Mouse (Mus musculus) kidney, adult 2 months (tissue): ENCODE measurements around the gene Fsd2. TPM values are rescaled to one million over a fixed set of nuclear protein-coding genes. Genes with fewer than 3 reads are reported as not detected.

Source experiments
- DNase-seq: peaks from one replicate; pipeline ENCODE4 v3.0.0; 2021
- H3K27ac ChIP-seq: fragments of 200-500 bp; 2 replicates; pipeline ENCODE4 v1.5.1; 2012; ENCODE audit warnings: low read depth, low read length, control low read depth, inconsistent platforms; ENCODE audit not compliant: insufficient read depth
- H3K27me3 ChIP-seq: fragments of 200-500 bp; replicated peaks from 2 replicates; pipeline ENCODE4 v1.6.1; 2012; ENCODE audit warnings: mild to moderate bottlenecking, moderate library complexity, low read length, inconsistent platforms; ENCODE audit not compliant: control insufficient read depth, insufficient read depth
- H3K36me3 ChIP-seq: fragments of 200-500 bp; 2 replicates; pipeline ENCODE4 v1.6.1; 2012; ENCODE audit warnings: mild to moderate bottlenecking, moderate library complexity, low read length, inconsistent platforms; ENCODE audit not compliant: control insufficient read depth, insufficient read depth
- H3K4me1 ChIP-seq: fragments of 200-500 bp; 2 replicates; pipeline ENCODE4 v1.6.1; 2011; ENCODE audit warnings: low read length; ENCODE audit not compliant: control insufficient read depth, insufficient read depth
- H3K4me3 ChIP-seq: fragments of 200-500 bp; 2 replicates; pipeline ENCODE4 v1.5.1; 2011; ENCODE audit warnings: mild to moderate bottlenecking, low read depth, low read length, control low read depth; ENCODE audit not compliant: insufficient read depth
- CTCF ChIP-seq: fragments of 200-500 bp; conservative IDR thresholded peaks from 2 replicates; pipeline ENCODE4 v1.5.1; 2011; ENCODE audit warnings: low read depth, mild to moderate bottlenecking, control low read depth, low read length, moderate library complexity, mixed read lengths; ENCODE audit not compliant: insufficient read depth, insufficient read length
- POLR2A ChIP-seq: fragments of 200-500 bp; IDR thresholded peaks from one replicate; pipeline ENCODE4 v1.6.1; 2011; ENCODE audit warnings: low read depth, low read length, control low read depth
- WGBS: fragments of 180-500 bp; shearing (Covaris S2); methylation state at CpG from one replicate; pipeline ENCODE4 v1.1.7; 2018; 5-methylcytosine and 5-hydroxymethylcytosine counted together
- polyA plus RNA-seq: library from polyadenylated mRNA; depleted of rRNA; stranded (reverse); fragments of >200 nt; gene quantifications from 2 replicates; pipeline ENCODE4 v1.2.3, GENCODE M21; 2012

Fsd2 gene
- polyA plus RNA-seq, 1 experiment = 0.66 TPM

DNA sequence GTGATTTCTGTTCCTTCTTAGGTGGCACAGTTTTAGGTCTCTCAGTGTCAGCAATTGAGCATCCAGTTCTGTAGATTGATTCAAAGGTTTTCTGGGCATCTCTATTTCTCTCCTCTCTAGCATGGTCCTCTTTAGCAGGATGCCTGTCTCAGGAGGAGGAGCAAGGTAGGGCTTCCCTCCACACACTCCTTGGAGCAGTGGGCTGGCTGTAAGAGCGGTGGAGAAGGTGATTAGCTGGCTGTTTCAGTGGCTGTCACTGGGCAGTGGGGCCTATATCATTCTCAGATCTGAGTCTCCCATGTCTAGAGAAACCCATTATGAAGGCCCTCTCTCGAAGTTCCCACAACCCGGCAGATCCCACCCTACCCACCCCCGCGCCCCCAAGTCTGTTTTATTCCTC, 652 bp upstream of the Fsd2 start:
- no peaks in the 10 kb centered on the region for H3K27me3 ChIP-seq
- TF ChIP-seq CTCF (no peak), POLR2A (no peak)
- WGBS = 93% methylated on average over 5 of the region's 5 CpGs
- no peak for DNase-seq
- no peak overlapping the region for H3K4me3 ChIP-seq
- no peaks in the 10 kb centered on the region for H3K4me1 ChIP-seq
- H3K27ac ChIP-seq = no peak overlapping the region
- H3K36me3 ChIP-seq = no peaks in the 10 kb centered on the region

- H3K27ac ChIP-seq = no peak overlapping the region
- no peaks in the 10 kb centered on the region for H3K27me3 ChIP-seq
- H3K36me3 ChIP-seq = no peaks in the 10 kb centered on the region
- H3K4me3 ChIP-seq = no peak overlapping the region
- no peaks in the 10 kb centered on the region for H3K4me1 ChIP-seq
- TF ChIP-seq POLR2A (no peak), CTCF (no peak)
- WGBS = 91% methylated on average over 4 of the region's 4 CpGs
- DNase-seq = no peak
These were observed 412 bp downstream of the Fsd2 start for GRCm38 (mm10) chr7:81566332-81566731.

DNA sequence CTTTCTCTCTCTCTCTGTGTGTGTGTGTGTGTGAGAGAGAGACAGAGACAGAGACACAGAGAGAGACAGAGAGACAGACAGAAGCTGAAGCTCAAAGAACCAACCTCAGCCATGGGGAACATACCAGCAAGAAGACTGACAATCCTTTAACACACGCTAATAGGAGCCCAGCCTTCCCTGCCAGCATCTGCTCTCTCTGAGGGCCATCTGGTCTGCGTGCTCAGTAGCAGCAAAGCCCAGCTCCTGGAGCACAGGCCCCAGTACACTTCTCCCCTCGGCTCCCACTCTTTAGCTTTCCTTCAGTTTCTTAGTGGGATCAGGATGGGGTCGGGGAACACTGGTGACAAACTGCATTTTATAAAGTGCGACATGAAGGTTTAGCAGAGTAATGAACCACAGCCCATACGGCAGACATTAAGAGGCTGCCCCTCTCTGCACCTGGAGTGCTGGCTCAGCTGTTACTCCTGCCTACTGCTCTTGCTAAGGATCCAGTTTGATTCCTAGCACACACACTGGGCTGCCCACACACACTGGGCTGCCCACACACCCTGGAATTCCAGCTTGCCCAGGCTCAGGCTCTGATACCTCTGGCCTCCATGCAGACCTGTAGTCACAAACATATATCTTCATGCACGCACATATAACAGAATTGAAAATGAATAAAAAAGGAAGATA, 1.2 kb downstream of the Fsd2 start:
- no peaks in the 10 kb centered on the region for H3K27me3 ChIP-seq
- H3K36me3 ChIP-seq = no peaks in the 10 kb centered on the region
- DNase-seq = no peak
- H3K4me3 ChIP-seq = no peak overlapping the region
- no peaks in the 10 kb centered on the region for H3K4me1 ChIP-seq
- TF ChIP-seq CTCF (no peak), POLR2A (no peak)
- WGBS = 69% methylated on average over 7 of the region's 7 CpGs
- H3K27ac ChIP-seq = no peak overlapping the region

DNA sequence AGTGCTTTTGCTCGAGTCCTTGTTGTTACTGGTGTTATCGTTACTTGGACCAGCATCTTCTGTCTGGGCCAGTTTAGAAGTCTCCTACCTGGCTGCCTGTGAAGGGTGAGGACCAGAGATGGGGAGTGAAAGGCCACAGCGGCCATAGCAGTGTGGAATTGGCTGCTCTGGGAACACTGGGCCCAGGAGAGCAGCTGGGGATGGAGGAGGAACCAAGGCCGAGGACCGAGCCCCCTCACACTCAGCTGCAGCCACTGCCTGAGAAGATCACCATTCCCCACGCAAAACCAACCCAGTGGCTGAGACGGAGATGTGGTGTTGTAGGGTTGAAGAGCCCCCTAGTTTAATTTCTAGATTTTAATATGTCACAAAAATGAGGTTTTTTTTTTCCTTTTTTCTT, 2.0 kb downstream of the Fsd2 start:
- no peaks in the 10 kb centered on the region for H3K27me3 ChIP-seq
- TF ChIP-seq CTCF = no peak
- TF ChIP-seq POLR2A = no peak
- H3K27ac ChIP-seq = no peak overlapping the region
- H3K36me3 ChIP-seq = no peaks in the 10 kb centered on the region
- no peaks in the 10 kb centered on the region for H3K4me1 ChIP-seq
- DNase-seq = no peak
- WGBS = 79% methylated on average over 7 of the region's 7 CpGs
- no peak overlapping the region for H3K4me3 ChIP-seq

DNA sequence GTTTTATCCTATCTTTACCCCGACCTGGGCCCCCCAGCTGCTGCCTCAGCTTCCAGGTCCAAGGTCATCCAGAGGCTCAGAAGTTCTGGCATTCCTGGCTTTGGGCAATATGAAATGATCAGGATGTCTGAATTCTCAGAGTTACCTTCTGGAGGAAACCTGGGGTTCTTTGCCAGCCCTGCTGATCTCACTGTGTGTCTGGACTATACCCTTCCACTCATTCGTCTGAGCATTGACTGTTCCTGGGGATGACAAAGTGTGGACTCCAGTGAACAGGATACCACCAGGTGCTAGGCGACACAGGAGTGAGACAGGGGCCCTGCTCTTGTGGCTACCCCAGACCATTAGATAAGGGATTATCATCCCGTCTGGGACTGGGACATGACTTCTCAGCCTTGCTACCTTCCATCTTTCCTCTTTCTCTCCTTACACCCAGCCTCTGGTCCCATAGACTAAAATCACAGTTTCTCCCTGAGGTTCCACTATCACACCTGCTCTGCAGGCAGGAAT, 3.2 kb downstream of the Fsd2 start:
- TF ChIP-seq POLR2A (no peak), CTCF (no peak)
- DNase-seq = no peak
- Histone ChIP-seq H3K4me1 (no peaks in the 10 kb centered on the region), H3K4me3 (no peak overlapping the region), H3K27me3 (no peaks in the 10 kb centered on the region), H3K36me3 (no peaks in the 10 kb centered on the region), H3K27ac (no peak overlapping the region)
- WGBS = 86% methylated on average over 4 of the region's 4 CpGs

- Histone ChIP-seq H3K27ac (no peak overlapping the region), H3K36me3 (no peaks in the 10 kb centered on the region), H3K4me1 (no peaks in the 10 kb centered on the region), H3K4me3 (no peak overlapping the region), H3K27me3 (no peaks in the 10 kb centered on the region)
- no peak for DNase-seq
- WGBS = 80% methylated on average over 5 of the region's 5 CpGs
- TF ChIP-seq POLR2A = no peak
- no peak for TF ChIP-seq CTCF
These were observed 5.5 kb downstream of the Fsd2 start for GRCm38 (mm10) chr7:81561211-81561610.

GRCm38 (mm10) chr7:81560101-81561049, 6.4 kb downstream of the Fsd2 start:
- DNase-seq = no peak
- Histone ChIP-seq H3K27ac (no peak overlapping the region), H3K4me1 (no peaks in the 10 kb centered on the region), H3K36me3 (no peaks in the 10 kb centered on the region), H3K4me3 (no peak overlapping the region), H3K27me3 (no peaks in the 10 kb centered on the region)
- WGBS = 71% methylated on average over 8 of the region's 8 CpGs
- TF ChIP-seq CTCF (no peak), POLR2A (no peak)
